Mouse (Mus musculus): ENCODE results near the gene Emc10. TPM values are rescaled to one million over a fixed set of nuclear protein-coding genes. Genes with fewer than 3 reads are reported as not detected.

Gene Emc10
- total RNA-seq, 1 experiment, result 64.2 TPM

- TF ChIP-seq CHD2 (IDR thresholded peaks at IDR 0.05; ENCODE audit: low read depth, low read length) (no peak), HCFC1 (IDR thresholded peaks at IDR 0.05; ENCODE audit: borderline replicate concordance, insufficient read depth, low read length) (no peak), MAFK (IDR thresholded peaks at IDR 0.05; ENCODE audit: insufficient read depth, low read depth, low read length) (no peak), ZNF384 (IDR thresholded peaks at IDR 0.05; ENCODE audit: low read depth, low read length) (no peak), ZC3H11A (IDR thresholded peaks at IDR 0.05; ENCODE audit: borderline replicate concordance, low read depth, low read length) (no peak)
- in situ Hi-C loops (cut with MboI; ENCODE audit: low sequenced_read_pairs in 2 of 2, unreplicated experiment in 2 of 2), result no loop called here
- Histone ChIP-seq H3K4me1 (ENCODE audit: control insufficient read depth in 2 of 2, insufficient read depth in 2 of 2, low read length in 2 of 2, poor library complexity in 1 of 2) (peaks cover 0 to 16% of the 10 kb centered on the region in 2 experiments; a peak in 1 of 4 replicates), H3K9me3 (ENCODE audit: control insufficient read depth, insufficient read depth, low read depth, low read length) (no peaks in the 10 kb centered on the region), H3K4me3 (ENCODE audit: insufficient read depth in 1 of 2, low read depth in 1 of 2, low read length in 2 of 2, poor library complexity in 1 of 2, severe bottlenecking in 1 of 2) (no peak overlapping the region), H3K9ac (ENCODE audit: insufficient read depth, low read depth, low read length, poor library complexity, severe bottlenecking) (no peak overlapping the region), H3K27ac (ENCODE audit: insufficient read depth, low read depth, low read length, poor library complexity, severe bottlenecking) (no peak overlapping the region), H3K36me3 (ENCODE audit: control insufficient read depth, insufficient read depth, low read length, poor library complexity, severe bottlenecking) (peaks cover 38% of the 10 kb centered on the region; the same call in 1 of the 2 replicates)
- DNase-seq (ENCODE audit: low read depth, low spot score), result no peak
These were observed 8.4 kb downstream of the Emc10 start for GRCm38 (mm10) chr7:44487936-44488335.

- Histone ChIP-seq H3K4me1 (ENCODE audit: control insufficient read depth in 2 of 2, insufficient read depth in 2 of 2, low read length in 2 of 2, poor library complexity in 1 of 2) (peaks cover 0 to 16% of the 10 kb centered on the region in 2 experiments; a peak in 1 of 4 replicates), H3K9me3 (ENCODE audit: control insufficient read depth, insufficient read depth, low read depth, low read length) (no peaks in the 10 kb centered on the region), H3K36me3 (ENCODE audit: control insufficient read depth, insufficient read depth, low read length, poor library complexity, severe bottlenecking) (peaks cover 30% of the 10 kb centered on the region; the same call in 1 of the 2 replicates), H3K27ac (ENCODE audit: insufficient read depth, low read depth, low read length, poor library complexity, severe bottlenecking) (no peak overlapping the region), H3K9ac (ENCODE audit: insufficient read depth, low read depth, low read length, poor library complexity, severe bottlenecking) (no peak overlapping the region), H3K4me3 (ENCODE audit: insufficient read depth in 1 of 2, low read depth in 1 of 2, low read length in 2 of 2, poor library complexity in 1 of 2, severe bottlenecking in 1 of 2) (no peak overlapping the region)
- TF ChIP-seq CHD2 (IDR thresholded peaks at IDR 0.05; ENCODE audit: low read depth, low read length) (no peak), HCFC1 (IDR thresholded peaks at IDR 0.05; ENCODE audit: borderline replicate concordance, insufficient read depth, low read length) (no peak), MAFK (IDR thresholded peaks at IDR 0.05; ENCODE audit: insufficient read depth, low read depth, low read length) (no peak), ZC3H11A (IDR thresholded peaks at IDR 0.05; ENCODE audit: borderline replicate concordance, low read depth, low read length) (no peak), ZNF384 (IDR thresholded peaks at IDR 0.05; ENCODE audit: low read depth, low read length) (no peak)
- in situ Hi-C loops (cut with MboI; ENCODE audit: low sequenced_read_pairs in 2 of 2, unreplicated experiment in 2 of 2), result no loop called here
- DNase-seq (ENCODE audit: low read depth, low spot score), result no peak
These were observed 9.3 kb downstream of the Emc10 start for GRCm38 (mm10) chr7:44486927-44487575.

GRCm38 (mm10) chr7:44485572-44486195, 10.6 kb downstream of the Emc10 start:
- Histone ChIP-seq H3K9ac (ENCODE audit: insufficient read depth, low read depth, low read length, poor library complexity, severe bottlenecking) (no peak overlapping the region), H3K9me3 (ENCODE audit: control insufficient read depth, insufficient read depth, low read depth, low read length) (no peaks in the 10 kb centered on the region), H3K36me3 (ENCODE audit: control insufficient read depth, insufficient read depth, low read length, poor library complexity, severe bottlenecking) (peaks cover 19% of the 10 kb centered on the region; the same call in 1 of the 2 replicates), H3K4me1 (ENCODE audit: control insufficient read depth in 2 of 2, insufficient read depth in 2 of 2, low read length in 2 of 2, poor library complexity in 1 of 2) (peaks cover 0 to 16% of the 10 kb centered on the region in 2 experiments; a peak in 1 of 4 replicates), H3K4me3 (ENCODE audit: insufficient read depth in 1 of 2, low read depth in 1 of 2, low read length in 2 of 2, poor library complexity in 1 of 2, severe bottlenecking in 1 of 2) (no peak overlapping the region), H3K27ac (ENCODE audit: insufficient read depth, low read depth, low read length, poor library complexity, severe bottlenecking) (peak overlapping the region; percentile 32; the same call in 1 of the 2 replicates)
- in situ Hi-C loops (cut with MboI; ENCODE audit: low sequenced_read_pairs in 2 of 2, unreplicated experiment in 2 of 2), result no loop called here
- TF ChIP-seq HCFC1 (IDR thresholded peaks at IDR 0.05; ENCODE audit: borderline replicate concordance, insufficient read depth, low read length), result no peak
- TF ChIP-seq ZC3H11A (IDR thresholded peaks at IDR 0.05; ENCODE audit: borderline replicate concordance, low read depth, low read length), result no peak
- TF ChIP-seq ZNF384 (IDR thresholded peaks at IDR 0.05; ENCODE audit: low read depth, low read length), result peak; percentile 94
- DNase-seq (ENCODE audit: low read depth, low spot score), result no peak

- peak; percentile 79 for DNase-seq (ENCODE audit: low read depth, low spot score)
- no peak overlapping the region for H3K27ac ChIP-seq (ENCODE audit: insufficient read depth, low read depth, low read length, poor library complexity, severe bottlenecking)
- H3K4me3 ChIP-seq (ENCODE audit: insufficient read depth in 1 of 2, low read depth in 1 of 2, low read length in 2 of 2, poor library complexity in 1 of 2, severe bottlenecking in 1 of 2), result no peak overlapping the region
- H3K9ac ChIP-seq (ENCODE audit: insufficient read depth, low read depth, low read length, poor library complexity, severe bottlenecking), result no peak overlapping the region
- no peaks in the 10 kb centered on the region for H3K9me3 ChIP-seq (ENCODE audit: control insufficient read depth, insufficient read depth, low read depth, low read length)
- peaks cover 0 to 16% of the 10 kb centered on the region in 2 experiments; a peak in 1 of 4 replicates for H3K4me1 ChIP-seq (ENCODE audit: control insufficient read depth in 2 of 2, insufficient read depth in 2 of 2, low read length in 2 of 2, poor library complexity in 1 of 2)
- peak; percentile 74 for TF ChIP-seq ZC3H11A (IDR thresholded peaks at IDR 0.05; ENCODE audit: borderline replicate concordance, low read depth, low read length)
- TF ChIP-seq MAFK (IDR thresholded peaks at IDR 0.05; ENCODE audit: insufficient read depth, low read depth, low read length), result 0 out of 2 replicates have a peak, but pooled peaks have one; percentile 7
- TF ChIP-seq CHD2 (IDR thresholded peaks at IDR 0.05; ENCODE audit: low read depth, low read length), result no peak
- in situ Hi-C loops (cut with MboI; ENCODE audit: low sequenced_read_pairs in 2 of 2, unreplicated experiment in 2 of 2), result no loop called here
- peaks cover 13% of the 10 kb centered on the region; the same call in 1 of the 2 replicates for H3K36me3 ChIP-seq (ENCODE audit: control insufficient read depth, insufficient read depth, low read length, poor library complexity, severe bottlenecking)
These were observed 11.3 kb downstream of the Emc10 start for GRCm38 (mm10) chr7:44484841-44485571.
